Mouse (Mus musculus): ENCODE data around the gene Tead3. TPM values are rescaled to one million over a fixed set of nuclear protein-coding genes. Genes with fewer than 3 reads are reported as not detected.

Tead3 gene
- total and polyA plus RNA-seq, 3 experiments: 0.42 TPM; not detected in 2

- TF ChIP-seq ELF1 (IDR thresholded peaks at IDR 0.05; ENCODE audit: low read depth, low read length): no peak
- TF ChIP-seq ZKSCAN1 (IDR thresholded peaks at IDR 0.05; ENCODE audit: borderline replicate concordance, low read depth, low read length): no peak
- no peak for TF ChIP-seq CHD2 (IDR thresholded peaks at IDR 0.05; ENCODE audit: low read length)
- no peak for TF ChIP-seq ZMIZ1 (IDR thresholded peaks at IDR 0.05; ENCODE audit: low read depth, low read length)
- peak in 1 of 2 experiments; percentile 65; a peak in 2 of 4 replicates for TF ChIP-seq CTCF (conservative IDR thresholded peaks at IDR 0.05 in 1 of 2, IDR thresholded peaks at IDR 0.05 in 1 of 2; ENCODE audit: low read depth in 2 of 2, low read length in 2 of 2)
- peak; percentile 55 for TF ChIP-seq SMC3 (IDR thresholded peaks at IDR 0.05; ENCODE audit: low read depth, low read length)
- no peak for TF ChIP-seq USF2 (conservative IDR thresholded peaks at IDR 0.05; ENCODE audit: low read depth, low read length)
- TF ChIP-seq RAD21 (IDR thresholded peaks at IDR 0.05; ENCODE audit: low read depth, low read length): peak; percentile 54
- TF ChIP-seq SIN3A (IDR thresholded peaks at IDR 0.05; ENCODE audit: low read length): no peak
- no peak for TF ChIP-seq ZC3H11A (IDR thresholded peaks at IDR 0.05; ENCODE audit: low read depth, low read length)
- Histone ChIP-seq H3K4me1 (ENCODE audit: control insufficient read depth in 1 of 2, insufficient read depth in 2 of 2) (peaks cover 0 to 51% of the 10 kb centered on the region in 2 experiments; a peak in 3 of 4 replicates), H3K4me2 (ENCODE audit: insufficient read depth, low read depth, poor library complexity, severe bottlenecking) (no peak overlapping the region), H3K9me3 (replicated peaks; ENCODE audit: low read length) (peaks cover 6% of the 10 kb centered on the region), H3K9ac (ENCODE audit: insufficient read depth, low read depth) (no peak overlapping the region), H3K4me3 (replicated peaks in 1 of 3; ENCODE audit: low read depth in 2 of 3, low read length in 2 of 3, poor library complexity in 1 of 3) (no peak overlapping the region), H3K79me2 (replicated peaks; ENCODE audit: control insufficient read depth, extremely low read depth, insufficient read depth, poor library complexity, severe bottlenecking) (no peaks in the 10 kb centered on the region), H3K36me3 (replicated peaks in 1 of 2; ENCODE audit: control insufficient read depth in 1 of 2, insufficient read depth in 1 of 2, low read length in 1 of 2) (peaks cover 0 to 61% of the 10 kb centered on the region in 2 experiments), H3K27me3 (replicated peaks) (no peaks in the 10 kb centered on the region), H3K27ac (ENCODE audit: insufficient read depth, low read depth) (no peak overlapping the region)
- dilution Hi-C loops (cut with MboI; ENCODE audit: extremely low pct_ligation_motif_present, extremely low pct_unique_long_range_greater_than_20kb, low sequenced_read_pairs): no loop called here
- in situ Hi-C loops (cut with MboI; ENCODE audit: low pct_ligation_motif_present, low pct_unique_long_range_greater_than_20kb, low sequenced_read_pairs): no loop called here
- DNase-seq (ENCODE audit: extremely low read depth): peak; percentile 49
Observed at GRCm38 (mm10) chr17:28287980-28288379, 62.6 kb downstream of the Tead3 start.

GRCm38 (mm10) chr17:28287578-28287977 is 63.0 kb downstream of the Tead3 start:
- Histone ChIP-seq H3K27me3 (replicated peaks) (no peaks in the 10 kb centered on the region), H3K27ac (ENCODE audit: insufficient read depth, low read depth) (no peak overlapping the region), H3K36me3 (replicated peaks in 1 of 2; ENCODE audit: control insufficient read depth in 1 of 2, insufficient read depth in 1 of 2, low read length in 1 of 2) (peaks cover 0 to 64% of the 10 kb centered on the region in 2 experiments), H3K9ac (ENCODE audit: insufficient read depth, low read depth) (no peak overlapping the region), H3K9me3 (replicated peaks; ENCODE audit: low read length) (peaks cover 6% of the 10 kb centered on the region), H3K79me2 (replicated peaks; ENCODE audit: control insufficient read depth, extremely low read depth, insufficient read depth, poor library complexity, severe bottlenecking) (no peaks in the 10 kb centered on the region), H3K4me1 (ENCODE audit: control insufficient read depth in 1 of 2, insufficient read depth in 2 of 2) (peaks cover 2 to 53% of the 10 kb centered on the region in 2 experiments), H3K4me3 (replicated peaks in 1 of 3; ENCODE audit: low read depth in 2 of 3, low read length in 2 of 3, poor library complexity in 1 of 3) (no peak overlapping the region), H3K4me2 (ENCODE audit: insufficient read depth, low read depth, poor library complexity, severe bottlenecking) (no peak overlapping the region)
- in situ Hi-C loops (cut with MboI; ENCODE audit: low pct_ligation_motif_present, low pct_unique_long_range_greater_than_20kb, low sequenced_read_pairs): no loop called here
- no peak for TF ChIP-seq MEF2A (IDR thresholded peaks at IDR 0.05; ENCODE audit: borderline replicate concordance, low read depth, low read length)
- TF ChIP-seq SIN3A (IDR thresholded peaks at IDR 0.05; ENCODE audit: low read length): no peak
- no peak for TF ChIP-seq ZKSCAN1 (IDR thresholded peaks at IDR 0.05; ENCODE audit: borderline replicate concordance, low read depth, low read length)
- TF ChIP-seq MAFK (IDR thresholded peaks at IDR 0.05; ENCODE audit: insufficient replicate concordance, low read length): no peak
- DNase-seq (ENCODE audit: extremely low read depth): no peak
- dilution Hi-C loops (cut with MboI; ENCODE audit: extremely low pct_ligation_motif_present, extremely low pct_unique_long_range_greater_than_20kb, low sequenced_read_pairs): no loop called here

GRCm38 (mm10) chr17:28286964-28287363 is 63.7 kb downstream of the Tead3 start:
- H3K4me1 ChIP-seq (ENCODE audit: control insufficient read depth in 1 of 2, insufficient read depth in 2 of 2): peaks cover 6 to 60% of the 10 kb centered on the region in 2 experiments
- dilution Hi-C loops (cut with MboI; ENCODE audit: extremely low pct_ligation_motif_present, extremely low pct_unique_long_range_greater_than_20kb, low sequenced_read_pairs): no loop called here

More at GRCm38 (mm10) chr17:28286964-28287363, 63.7 kb downstream of the Tead3 start:
- H3K27ac ChIP-seq (ENCODE audit: insufficient read depth, low read depth): no peak overlapping the region
- TF ChIP-seq NRF1 (IDR thresholded peaks at IDR 0.05; ENCODE audit: low read depth, low read length) (no peak), PAX5 (IDR thresholded peaks at IDR 0.05; ENCODE audit: low read length) (no peak), CTCF (conservative IDR thresholded peaks at IDR 0.05 in 1 of 2, IDR thresholded peaks at IDR 0.05 in 1 of 2; ENCODE audit: low read depth in 2 of 2, low read length in 2 of 2) (no peak)
- no peak overlapping the region for H3K4me2 ChIP-seq (ENCODE audit: insufficient read depth, low read depth, poor library complexity, severe bottlenecking)
- no peak overlapping the region for H3K4me3 ChIP-seq (replicated peaks in 1 of 3; ENCODE audit: low read depth in 2 of 3, low read length in 2 of 3, poor library complexity in 1 of 3)
- H3K27me3 ChIP-seq (replicated peaks): no peaks in the 10 kb centered on the region
- H3K9me3 ChIP-seq (replicated peaks; ENCODE audit: low read length): peaks cover 1% of the 10 kb centered on the region
- peaks cover 0 to 59% of the 10 kb centered on the region in 2 experiments for H3K36me3 ChIP-seq (replicated peaks in 1 of 2; ENCODE audit: control insufficient read depth in 1 of 2, insufficient read depth in 1 of 2, low read length in 1 of 2)
- in situ Hi-C loops (cut with MboI; ENCODE audit: low pct_ligation_motif_present, low pct_unique_long_range_greater_than_20kb, low sequenced_read_pairs): no loop called here
- H3K79me2 ChIP-seq (replicated peaks; ENCODE audit: control insufficient read depth, extremely low read depth, insufficient read depth, poor library complexity, severe bottlenecking): no peaks in the 10 kb centered on the region
- H3K9ac ChIP-seq (ENCODE audit: insufficient read depth, low read depth): no peak overlapping the region
- no peak for DNase-seq (ENCODE audit: extremely low read depth)
